Mouse (Mus musculus) hindbrain, embryonic 13.5 days (tissue): ENCODE results near the gene Csmd2. TPM values are rescaled to one million over a fixed set of nuclear protein-coding genes. Genes with fewer than 3 reads are reported as not detected.
"Not testable (repeated sequence)": the region's sequence is repeated elsewhere in the genome, so short reads cannot be mapped to it uniquely, and the experiment has no call there.

Experiments used
- ATAC-seq: fragments of 200-750 bp; cut with Nextera tagmentation; 2 replicates; pipeline ENCODE4 v1.8.0; 2017; ENCODE audit warnings: moderate TSS enrichment; ENCODE audit not compliant: low FRiP score
- H3K27ac ChIP-seq: fragments of 300-500 bp; sonication (generic); 2 replicates; pipeline ENCODE4 v1.5.1; 2015; ENCODE audit warnings: inconsistent platforms, mild to moderate bottlenecking, moderate library complexity
- H3K27me3 ChIP-seq: fragments of 300-500 bp; sonication (generic); 2 replicates; pipeline ENCODE4 v1.6.1; 2015; ENCODE audit warnings: mild to moderate bottlenecking, inconsistent platforms
- H3K36me3 ChIP-seq: fragments of 300-500 bp; sonication (generic); 2 replicates; pipeline ENCODE4 v1.6.1; 2015; ENCODE audit warnings: mild to moderate bottlenecking, inconsistent platforms
- H3K4me1 ChIP-seq: fragments of 300-500 bp; sonication (generic); replicated peaks from 2 replicates; pipeline ENCODE4 v1.6.1; 2015; ENCODE audit warnings: inconsistent platforms
- H3K4me2 ChIP-seq: fragments of 300-500 bp; sonication (generic); 2 replicates; pipeline ENCODE4 v1.6.1; 2015; ENCODE audit warnings: inconsistent platforms, mild to moderate bottlenecking, moderate library complexity
- H3K4me3 ChIP-seq: fragments of 300-500 bp; sonication (generic); 2 replicates; pipeline ENCODE4 v1.5.1; 2015; ENCODE audit warnings: mild to moderate bottlenecking, inconsistent platforms
- H3K9ac ChIP-seq: fragments of 300-500 bp; sonication (generic); 2 replicates; pipeline ENCODE4 v1.6.1; 2015; ENCODE audit warnings: mild to moderate bottlenecking, inconsistent platforms
- H3K9me3 ChIP-seq: fragments of 300-500 bp; sonication (generic); 2 replicates; pipeline ENCODE4 v1.6.1; 2016; ENCODE audit warnings: inconsistent platforms
- WGBS: fragments of 180-500 bp; shearing (Covaris S2); methylation state at CpG from one replicate; pipeline ENCODE4 v1.1.7; 2015; 5-methylcytosine and 5-hydroxymethylcytosine counted together
- polyA plus RNA-seq: library from polyadenylated mRNA; unstranded; fragments of >200 nt; fragmentation: Nextera tagmentation; extraction: Ambion mirVana; gene quantifications from 2 replicates; pipeline ENCODE4 v1.2.1, GENCODE M21; 2015

Gene Csmd2
- polyA plus RNA-seq, 1 experiment from 2014 or later: 8.6 TPM

- H3K36me3 ChIP-seq: peaks cover 47% of the 10 kb centered on the region
- no peaks in the 10 kb centered on the region for H3K9me3 ChIP-seq
- 97% methylated on average over 4 of the region's 4 CpGs for WGBS
- no peak overlapping the region for H3K27ac ChIP-seq
- ATAC-seq: no peak
- no peak overlapping the region for H3K4me2 ChIP-seq
- H3K4me1 ChIP-seq: no peaks in the 10 kb centered on the region; the same call in 1 of the 2 replicates
- no peak overlapping the region for H3K4me3 ChIP-seq
- H3K27me3 ChIP-seq: no peaks in the 10 kb centered on the region
- no peak overlapping the region for H3K9ac ChIP-seq
Measured at GRCm38 (mm10) chr4:128593286-128593685, 605.6 kb downstream of the Csmd2 start.

- WGBS: 96% methylated on average over 5 of the region's 5 CpGs
- Histone ChIP-seq H3K27me3 (no peaks in the 10 kb centered on the region), H3K27ac (no peak overlapping the region), H3K9me3 (no peaks in the 10 kb centered on the region), H3K9ac (no peak overlapping the region), H3K4me2 (no peak overlapping the region), H3K36me3 (peaks cover 43% of the 10 kb centered on the region), H3K4me3 (no peak overlapping the region), H3K4me1 (no peaks in the 10 kb centered on the region; the same call in 1 of the 2 replicates)
- no peak for ATAC-seq
Measured at GRCm38 (mm10) chr4:128594062-128594461, 606.4 kb downstream of the Csmd2 start.

DNA sequence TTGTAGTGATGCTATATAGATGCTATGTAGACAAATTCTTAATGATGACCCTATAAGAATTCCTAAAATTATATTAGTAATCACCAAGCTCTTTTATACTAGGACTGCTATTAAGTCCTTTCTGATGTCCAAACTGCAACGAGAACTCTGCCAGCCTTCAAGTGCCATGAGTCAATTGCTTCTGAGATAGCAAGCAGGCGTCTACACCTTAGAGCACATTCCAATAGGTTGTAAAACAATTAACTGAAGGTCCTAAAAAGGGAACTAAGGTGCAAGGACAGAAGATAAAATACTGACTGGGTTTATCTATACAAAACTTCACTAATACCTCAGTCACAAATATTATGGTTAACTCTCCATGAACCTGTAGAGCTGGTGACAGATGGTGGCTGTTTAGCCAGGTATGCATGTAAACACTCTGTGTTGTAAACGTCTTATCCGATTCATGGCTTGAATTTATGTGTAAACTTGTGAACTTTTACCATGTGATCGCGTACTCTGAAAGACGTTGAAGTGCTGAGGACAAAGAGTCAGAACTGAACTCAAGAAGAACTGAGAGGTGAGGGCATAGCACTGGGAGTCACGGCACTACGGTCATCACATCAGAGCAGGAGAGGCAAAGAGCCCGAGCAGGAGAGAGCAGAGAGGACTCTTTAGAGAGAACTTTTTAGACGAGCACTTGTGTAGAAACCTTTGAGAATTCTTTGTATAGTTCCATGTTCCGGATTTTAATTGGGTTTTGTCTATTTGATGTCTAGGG lies 610.3 kb downstream of the Csmd2 start:
- H3K4me1 ChIP-seq: no peaks in the 10 kb centered on the region; the same call in 1 of the 2 replicates
- peaks cover 43% of the 10 kb centered on the region for H3K36me3 ChIP-seq
- H3K27me3 ChIP-seq: no peaks in the 10 kb centered on the region
- no peak overlapping the region for H3K27ac ChIP-seq
- H3K9me3 ChIP-seq: 0 out of 2 replicates have a peak, but pooled peaks cover 3% of the 10 kb centered on the region
- 92% methylated on average over 12 of the region's 12 CpGs for WGBS
- ATAC-seq: no peak
- H3K4me3 ChIP-seq: no peak overlapping the region
- H3K4me2 ChIP-seq: no peak overlapping the region
- no peak overlapping the region for H3K9ac ChIP-seq

GRCm38 (mm10) chr4:128606586-128606985 lies 618.9 kb downstream of the Csmd2 start:
- Histone ChIP-seq H3K27me3 (no peaks in the 10 kb centered on the region), H3K4me1 (peaks cover 26% of the 10 kb centered on the region), H3K36me3 (peaks cover 30% of the 10 kb centered on the region), H3K27ac (no peak overlapping the region), H3K9ac (no peak overlapping the region), H3K9me3 (no peaks in the 10 kb centered on the region), H3K4me2 (no peak overlapping the region), H3K4me3 (no peak overlapping the region)
- no peak for ATAC-seq
- 96% methylated on average over 7 of the region's 7 CpGs for WGBS

DNA sequence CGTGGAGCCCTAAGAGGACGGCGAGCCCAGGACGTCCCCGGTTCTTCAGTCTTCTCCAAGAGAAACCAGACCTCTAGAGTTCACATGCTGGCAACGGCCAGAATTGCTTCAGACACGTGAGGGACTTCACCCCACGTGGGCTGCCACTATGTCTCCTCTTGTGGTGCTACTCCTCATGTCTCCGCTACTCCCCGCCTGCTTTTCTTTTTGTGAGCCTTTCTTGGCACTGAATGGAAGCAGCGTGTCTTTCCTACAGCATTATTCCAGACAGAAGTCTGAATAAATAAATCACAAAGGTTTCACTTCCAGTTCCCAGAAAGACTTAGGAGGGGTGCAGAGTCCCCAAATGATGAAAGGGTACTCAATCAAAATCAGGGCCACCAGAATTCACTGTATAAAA lies 620.0 kb downstream of the Csmd2 start:
- H3K9me3 ChIP-seq: no peaks in the 10 kb centered on the region
- 84% methylated on average over 11 of the region's 11 CpGs for WGBS
- no peaks in the 10 kb centered on the region for H3K27me3 ChIP-seq
- no peak overlapping the region for H3K27ac ChIP-seq
- no peak overlapping the region for H3K4me3 ChIP-seq
- H3K9ac ChIP-seq: no peak overlapping the region
- H3K4me1 ChIP-seq: peaks cover 26% of the 10 kb centered on the region
- ATAC-seq: no peak
- H3K4me2 ChIP-seq: no peak overlapping the region
- H3K36me3 ChIP-seq: peaks cover 19% of the 10 kb centered on the region

DNA sequence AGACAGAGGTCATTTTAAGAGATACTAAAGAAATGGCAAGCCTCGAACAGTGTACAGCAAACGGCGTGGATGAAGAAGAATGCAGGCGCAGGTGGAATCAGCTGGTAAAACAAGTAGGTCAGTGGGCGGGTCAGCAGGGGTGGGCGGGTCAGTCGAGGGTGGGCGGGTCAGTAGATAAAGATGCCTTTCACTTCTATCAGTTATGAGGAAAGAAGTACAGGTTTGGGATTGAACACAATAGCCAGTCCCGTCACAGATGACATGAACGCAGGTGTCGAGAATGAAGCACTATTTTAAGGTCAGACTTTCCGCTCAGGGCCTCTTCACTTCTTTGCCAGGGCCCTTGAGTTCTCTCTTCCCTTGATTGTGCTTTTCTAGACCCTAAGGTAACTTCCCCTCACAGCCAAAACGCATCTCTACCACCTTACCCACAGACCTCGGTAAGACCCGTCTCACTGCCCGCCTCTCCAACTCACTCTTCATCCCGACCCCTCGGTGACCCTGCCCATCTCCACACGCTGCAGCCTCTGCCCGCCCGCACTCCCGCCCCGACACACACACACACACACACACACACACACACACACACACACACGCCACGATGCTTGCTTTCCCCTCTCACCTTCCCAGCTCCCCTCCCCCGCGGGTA lies 621.7 kb downstream of the Csmd2 start:
- peak overlapping the region; percentile 59 for H3K4me3 ChIP-seq
- peaks cover 2% of the 10 kb centered on the region; the same call in 1 of the 2 replicates for H3K36me3 ChIP-seq
- ATAC-seq: no peak
- no peaks in the 10 kb centered on the region for H3K9me3 ChIP-seq
- peak overlapping the region; percentile 72 for H3K27ac ChIP-seq
- H3K9ac ChIP-seq: peak overlapping the region; percentile 77
- peaks cover 26% of the 10 kb centered on the region for H3K4me1 ChIP-seq
- WGBS: 9% methylated on average over 26 of the region's 27 CpGs
- H3K4me2 ChIP-seq: peak overlapping the region; percentile 71
- no peaks in the 10 kb centered on the region for H3K27me3 ChIP-seq

DNA sequence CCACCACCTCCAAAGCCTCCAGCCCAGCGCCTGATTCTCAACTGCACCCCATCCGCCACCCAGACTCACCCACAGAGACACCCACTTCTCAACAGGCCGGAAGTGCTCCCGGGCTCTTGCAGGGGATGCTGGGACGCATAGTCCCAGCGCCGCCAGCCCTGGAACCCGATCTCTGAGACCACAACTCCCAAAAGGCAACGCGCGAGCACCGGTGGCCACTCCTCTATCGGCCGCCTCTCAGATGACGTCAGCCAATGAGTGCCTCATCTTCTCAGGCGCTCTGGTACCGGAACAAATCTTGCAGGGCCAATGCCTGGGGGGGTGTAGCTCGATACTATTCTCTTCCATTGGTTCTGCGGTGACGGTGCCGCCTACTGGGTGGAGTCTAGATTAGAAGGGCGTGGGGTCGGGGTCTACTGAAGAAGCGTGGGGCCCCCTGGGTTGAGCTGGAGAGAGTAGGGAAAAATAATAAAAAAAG lies 622.3 kb downstream of the Csmd2 start, which contains the start of gene Zscan20:
Gene Zscan20, minus strand, starts transcription at position 174 of the 478 bp plus-strand sequence.
- Histone ChIP-seq H3K27me3 (no peaks in the 10 kb centered on the region), H3K27ac (peak within 1 kb of the TSS; percentile 72), H3K4me1 (peaks cover 26% of the 10 kb centered on the region), H3K36me3 (no peaks in the 10 kb centered on the region), H3K4me3 (peak within 1 kb of the TSS; percentile 59), H3K9me3 (no peaks in the 10 kb centered on the region), H3K9ac (peak within 1 kb of the TSS; percentile 77), H3K4me2 (peak within 1 kb of the TSS; percentile 71)
- 1% methylated on average over 24 of the region's 24 CpGs for WGBS
- peak; percentile 97 for ATAC-seq

DNA sequence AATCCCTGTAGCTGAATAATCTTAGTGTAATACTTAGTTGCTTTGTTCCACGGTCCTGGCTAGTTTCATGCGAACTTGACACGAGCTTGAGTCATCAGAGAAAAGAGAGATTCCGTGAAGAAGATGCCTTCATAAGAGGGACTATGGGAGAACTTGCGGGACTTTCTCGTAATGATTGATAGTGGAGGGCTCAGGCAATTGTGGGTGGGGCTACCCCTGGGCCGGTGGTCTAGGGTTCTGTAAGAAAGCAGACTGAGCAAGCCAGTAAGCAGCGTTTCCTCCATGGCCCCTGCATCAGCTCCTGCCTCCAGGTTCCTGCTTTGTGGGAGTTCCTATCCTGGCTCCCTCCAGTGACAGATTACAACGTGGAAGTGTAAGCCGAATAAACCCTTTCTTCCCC lies 623.0 kb downstream of the Csmd2 start:
- H3K4me1 ChIP-seq: peaks cover 26% of the 10 kb centered on the region
- H3K9me3 ChIP-seq: no peaks in the 10 kb centered on the region
- H3K9ac ChIP-seq: 0 out of 2 replicates have a peak overlapping the region, but pooled peaks have one; percentile 24
- peak overlapping the region; percentile 71 for H3K4me2 ChIP-seq
- WGBS: 31% methylated on average over 10 of the region's 10 CpGs
- no peak for ATAC-seq
- H3K36me3 ChIP-seq: no peaks in the 10 kb centered on the region
- H3K4me3 ChIP-seq: peak overlapping the region; percentile 59; the same call in 1 of the 2 replicates
- no peaks in the 10 kb centered on the region for H3K27me3 ChIP-seq
- no peak overlapping the region for H3K27ac ChIP-seq

DNA sequence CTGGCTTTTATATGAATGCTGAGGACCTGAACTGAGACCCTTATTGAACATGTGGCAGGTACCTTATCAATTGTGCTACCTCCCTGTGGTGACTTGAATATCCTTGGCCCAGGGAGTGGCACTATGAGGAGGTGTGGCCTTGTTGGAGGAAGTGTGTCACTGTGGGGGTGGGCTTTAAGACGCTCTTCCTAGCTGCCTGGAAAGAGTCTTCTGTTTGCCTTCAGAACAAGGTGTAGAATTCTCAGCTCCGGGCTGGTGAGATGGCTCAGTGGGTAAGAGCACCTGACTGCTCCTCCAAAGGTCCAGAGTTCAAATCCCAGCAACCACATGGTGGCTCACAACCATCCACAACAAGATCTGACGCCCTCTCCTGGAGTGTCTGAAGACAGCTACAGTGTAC lies 624.1 kb downstream of the Csmd2 start:
- H3K27ac ChIP-seq, H3K4me3 ChIP-seq, H3K9me3 ChIP-seq, H3K36me3 ChIP-seq, H3K27me3 ChIP-seq, ATAC-seq, H3K4me2 ChIP-seq, H3K9ac ChIP-seq: not testable (repeated sequence)
- WGBS: 84% methylated on average over 3 of the region's 3 CpGs
- H3K4me1 ChIP-seq: peaks cover 26% of the 10 kb centered on the region

DNA sequence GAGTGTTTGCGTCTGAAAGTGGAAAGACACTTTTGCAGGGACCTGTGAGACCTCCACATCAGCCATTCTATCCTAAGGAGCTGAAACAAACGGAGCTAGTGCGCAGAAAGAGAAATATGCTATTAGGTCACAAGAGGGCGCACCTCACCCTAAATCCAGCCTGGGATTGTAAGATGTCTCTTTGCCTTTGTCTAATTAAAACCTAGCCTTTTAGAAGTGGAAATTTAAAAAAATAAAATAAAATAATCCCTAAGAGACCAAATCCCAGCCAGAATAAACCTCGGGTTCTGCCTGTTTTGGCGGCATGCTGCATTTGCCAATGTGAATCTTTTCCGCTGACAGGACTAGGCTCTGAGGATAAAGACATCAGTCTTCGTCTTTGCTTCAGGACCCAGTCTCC lies 625.7 kb downstream of the Csmd2 start:
- no peaks in the 10 kb centered on the region for H3K9me3 ChIP-seq
- no peak overlapping the region for H3K4me2 ChIP-seq
- peaks cover 17% of the 10 kb centered on the region for H3K4me1 ChIP-seq
- ATAC-seq: no peak
- H3K27ac ChIP-seq: no peak overlapping the region
- 0 out of 2 replicates have a peak, but pooled peaks cover 8% of the 10 kb centered on the region for H3K27me3 ChIP-seq
- no peaks in the 10 kb centered on the region for H3K36me3 ChIP-seq
- H3K9ac ChIP-seq: no peak overlapping the region
- H3K4me3 ChIP-seq: no peak overlapping the region
- WGBS: 21% methylated on average over 8 of the region's 8 CpGs

DNA sequence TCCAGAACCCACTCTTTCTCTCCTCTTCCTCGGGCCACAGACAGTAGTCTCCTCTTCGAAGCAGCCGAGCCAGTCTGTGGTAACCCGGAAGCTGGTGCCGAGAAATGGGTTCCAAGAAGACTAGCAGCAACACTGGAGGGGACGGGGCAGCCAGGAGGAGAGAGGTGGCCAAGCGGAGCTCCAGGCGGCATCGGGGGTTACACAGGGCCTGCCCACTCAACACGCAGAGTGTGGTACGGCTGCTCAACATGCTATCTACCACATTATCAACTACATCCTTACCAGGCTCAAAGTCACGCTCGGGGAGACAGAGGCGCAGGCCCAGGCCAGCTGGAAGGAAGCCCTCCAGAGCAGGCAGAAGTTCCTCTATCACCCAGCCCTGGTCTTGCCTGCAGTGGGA lies 628.1 kb downstream of the Csmd2 start:
- no peak overlapping the region for H3K4me3 ChIP-seq
- ATAC-seq: no peak

More for the DNA sequence above, 628.1 kb downstream of the Csmd2 start:
- Histone ChIP-seq H3K9me3 (no peaks in the 10 kb centered on the region), H3K27me3 (0 out of 2 replicates have a peak, but pooled peaks cover 8% of the 10 kb centered on the region), H3K9ac (no peak overlapping the region), H3K36me3 (no peaks in the 10 kb centered on the region), H3K4me1 (peaks cover under 1% of the 10 kb centered on the region; the same call in 1 of the 2 replicates), H3K27ac (no peak overlapping the region), H3K4me2 (no peak overlapping the region)
- 86% methylated on average over 14 of the region's 14 CpGs for WGBS
